Mouse (Mus musculus): ENCODE results near the gene Aqp2.

GRCm38 (mm10) chr15:99611563-99611962 is 32.7 kb downstream of the Aqp2 start:
- TF ChIP-seq CTCF (IDR thresholded peaks at IDR 0.05; ENCODE audit: low read depth) (no peak), EP300 (optimal IDR thresholded peaks at IDR 0.05) (no peak)
